Mouse (Mus musculus): ENCODE data around the gene Nav2. TPM values are rescaled to one million over a fixed set of nuclear protein-coding genes. Genes with fewer than 3 reads are reported as not detected.

The Nav2 gene
- polyA plus RNA-seq, 1 experiment = 1.3 TPM

- Histone ChIP-seq H3K27me3 (replicated peaks) (peaks cover 32% of the 10 kb centered on the region), H3K9me3 (peaks cover 8% of the 10 kb centered on the region; the same call in 1 of the 2 replicates), H3K36me3 (replicated peaks; ENCODE audit: low read length) (no peaks in the 10 kb centered on the region), H3K4me1 (peaks cover 23% of the 10 kb centered on the region), H3K4me3 (replicated peaks) (no peak overlapping the region)
- TF ChIP-seq FLI1 (IDR thresholded peaks at IDR 0.05; ENCODE audit: low read length) (no peak), GATA1 (IDR thresholded peaks at IDR 0.05; ENCODE audit: borderline replicate concordance, low read length) (no peak)
Measured at GRCm38 (mm10) chr7:49210721-49211120, 302.2 kb downstream of the Nav2 start.

DNA sequence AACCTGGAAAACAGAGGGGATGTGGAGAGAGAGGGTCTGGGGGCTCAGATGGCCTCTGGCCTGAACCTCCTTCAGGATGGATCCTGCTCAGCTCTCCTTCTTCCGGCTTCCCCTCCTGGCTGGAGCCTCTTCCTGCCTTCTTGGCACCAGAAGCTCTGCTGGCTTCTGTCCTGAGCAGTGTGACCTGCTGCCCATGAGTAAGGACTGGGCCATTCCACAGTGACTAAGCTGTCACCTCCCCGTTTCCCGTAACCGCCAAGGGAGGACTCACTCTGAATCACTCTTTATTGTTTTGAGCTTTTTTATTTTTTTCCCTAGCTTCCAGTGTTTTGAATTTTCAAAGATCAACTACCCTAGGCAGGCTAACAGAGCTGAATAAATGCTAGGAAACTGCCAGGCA is 304.5 kb downstream of the Nav2 start:
- Histone ChIP-seq H3K4me1 (peaks cover 23% of the 10 kb centered on the region), H3K4me3 (replicated peaks) (no peak overlapping the region), H3K27me3 (replicated peaks) (peaks cover 27% of the 10 kb centered on the region), H3K36me3 (replicated peaks; ENCODE audit: low read length) (no peaks in the 10 kb centered on the region), H3K9me3 (peaks cover 8% of the 10 kb centered on the region; the same call in 1 of the 2 replicates)
- TF ChIP-seq GATA1 (IDR thresholded peaks at IDR 0.05; ENCODE audit: borderline replicate concordance, low read length) (no peak), FLI1 (IDR thresholded peaks at IDR 0.05; ENCODE audit: low read length) (no peak)

DNA sequence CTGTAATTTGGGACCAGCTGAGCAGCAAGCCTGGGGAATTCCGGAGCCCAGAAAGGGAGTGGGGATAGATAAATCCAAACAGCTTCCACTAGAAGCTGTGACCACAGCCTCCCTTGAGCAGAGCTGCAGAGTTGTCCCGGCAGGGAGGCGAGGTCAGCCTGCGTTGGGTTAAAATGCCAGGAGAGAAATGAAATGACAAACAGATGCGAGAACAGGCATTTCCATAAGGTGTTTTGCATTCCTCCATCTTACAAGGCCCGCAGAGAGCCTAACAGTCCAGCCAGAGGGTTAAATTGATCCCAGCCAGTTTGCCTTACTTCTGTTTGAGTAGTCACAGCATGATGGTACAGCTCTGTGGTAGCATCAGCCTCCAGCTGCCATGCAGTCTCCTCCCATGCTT is 309.3 kb downstream of the Nav2 start:
- peaks cover 14% of the 10 kb centered on the region; the same call in 1 of the 2 replicates for H3K4me1 ChIP-seq
- peaks cover 38% of the 10 kb centered on the region for H3K27me3 ChIP-seq (replicated peaks)
- H3K36me3 ChIP-seq (replicated peaks; ENCODE audit: low read length) = no peaks in the 10 kb centered on the region
- no peak overlapping the region for H3K4me3 ChIP-seq (replicated peaks)
- TF ChIP-seq GATA1 (IDR thresholded peaks at IDR 0.05; ENCODE audit: borderline replicate concordance, low read length) (no peak), FLI1 (IDR thresholded peaks at IDR 0.05; ENCODE audit: low read length) (no peak)
- peaks cover 5% of the 10 kb centered on the region; the same call in 1 of the 2 replicates for H3K9me3 ChIP-seq

DNA sequence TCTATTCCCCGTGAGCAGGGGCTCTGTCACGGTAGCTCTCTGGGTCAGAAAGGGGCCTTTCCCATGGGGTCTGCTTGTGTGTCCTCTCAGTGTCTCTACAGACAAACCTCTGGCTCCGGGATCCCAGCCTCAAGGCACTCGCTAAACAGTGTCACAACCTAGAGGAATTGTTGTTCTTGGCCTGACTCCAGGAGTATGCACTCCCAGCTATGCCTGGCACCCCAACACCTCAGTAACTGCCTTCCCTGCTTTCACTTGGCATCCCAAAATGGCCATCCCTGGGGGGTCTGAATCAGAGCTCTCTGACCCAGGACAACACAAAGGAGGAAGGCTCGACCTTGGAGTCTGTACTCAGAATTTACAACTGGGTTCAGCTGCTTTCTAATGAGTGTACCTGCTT is 317.2 kb downstream of the Nav2 start:
- Histone ChIP-seq H3K4me1 (no peaks in the 10 kb centered on the region), H3K27me3 (replicated peaks) (peaks cover 46% of the 10 kb centered on the region), H3K36me3 (replicated peaks; ENCODE audit: low read length) (no peaks in the 10 kb centered on the region), H3K9me3 (peaks cover 11% of the 10 kb centered on the region; the same call in 1 of the 2 replicates), H3K4me3 (replicated peaks) (no peak overlapping the region)
- TF ChIP-seq GATA1 (IDR thresholded peaks at IDR 0.05; ENCODE audit: borderline replicate concordance, low read length) (no peak), FLI1 (IDR thresholded peaks at IDR 0.05; ENCODE audit: low read length) (no peak)

GRCm38 (mm10) chr7:49232969-49233368 is 324.5 kb downstream of the Nav2 start:
- Histone ChIP-seq H3K4me3 (replicated peaks) (no peak overlapping the region), H3K4me1 (peaks cover 4% of the 10 kb centered on the region), H3K27me3 (replicated peaks) (peaks cover 56% of the 10 kb centered on the region), H3K9me3 (peaks cover 11% of the 10 kb centered on the region), H3K36me3 (replicated peaks; ENCODE audit: low read length) (no peaks in the 10 kb centered on the region)
- TF ChIP-seq GATA1 (IDR thresholded peaks at IDR 0.05; ENCODE audit: borderline replicate concordance, low read length) = no peak
- no peak for TF ChIP-seq FLI1 (IDR thresholded peaks at IDR 0.05; ENCODE audit: low read length)

GRCm38 (mm10) chr7:49234288-49234687 is 325.8 kb downstream of the Nav2 start:
- TF ChIP-seq GATA1 (IDR thresholded peaks at IDR 0.05; ENCODE audit: borderline replicate concordance, low read length) (no peak), FLI1 (IDR thresholded peaks at IDR 0.05; ENCODE audit: low read length) (no peak)
- H3K9me3 ChIP-seq = peaks cover 11% of the 10 kb centered on the region
- no peak overlapping the region for H3K4me3 ChIP-seq (replicated peaks)
- H3K36me3 ChIP-seq (replicated peaks; ENCODE audit: low read length) = no peaks in the 10 kb centered on the region
- peaks cover 68% of the 10 kb centered on the region for H3K27me3 ChIP-seq (replicated peaks)
- H3K4me1 ChIP-seq = peaks cover 4% of the 10 kb centered on the region

DNA sequence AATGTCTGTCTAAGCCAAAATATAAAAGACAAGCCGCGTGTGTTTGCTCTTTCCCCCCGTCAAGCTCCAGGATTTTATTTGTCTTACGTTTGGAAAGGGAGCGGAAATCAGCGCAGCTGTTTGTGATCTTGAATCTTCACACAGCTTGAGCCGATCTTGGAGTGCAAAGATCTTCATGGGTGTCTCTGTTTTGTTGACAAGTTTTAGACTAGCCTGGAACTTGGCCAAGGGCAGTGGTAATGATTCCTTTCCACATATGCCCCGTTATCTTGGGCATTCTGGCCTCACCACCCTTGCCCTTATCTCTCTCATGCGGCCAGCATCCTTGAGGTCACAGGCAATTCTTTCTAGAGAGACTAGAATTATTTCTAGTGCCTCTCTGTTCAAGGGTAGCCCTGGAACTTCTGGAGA is 326.8 kb downstream of the Nav2 start:
- H3K9me3 ChIP-seq = peaks cover 11% of the 10 kb centered on the region
- peaks cover 71% of the 10 kb centered on the region for H3K27me3 ChIP-seq (replicated peaks)
- H3K36me3 ChIP-seq (replicated peaks; ENCODE audit: low read length) = no peaks in the 10 kb centered on the region

DNA sequence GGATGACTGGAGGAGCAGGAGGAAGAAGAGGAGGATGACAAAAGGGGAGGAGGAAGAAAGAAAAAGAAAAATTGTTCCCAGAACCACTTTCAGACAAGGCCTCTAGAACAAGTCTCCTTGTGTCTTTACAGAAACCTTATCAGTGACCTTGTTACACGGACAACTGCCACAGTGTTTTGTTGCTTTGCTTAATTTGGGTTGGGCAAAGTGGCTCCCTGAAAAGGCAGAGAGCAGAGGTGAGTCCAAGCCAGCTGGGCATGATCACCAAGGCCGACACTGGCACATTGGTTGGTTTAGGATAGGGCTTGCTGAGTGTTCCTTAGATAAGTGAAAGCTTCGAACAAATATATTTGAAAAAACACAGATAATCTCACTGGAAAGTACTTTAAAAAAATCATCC is 327.3 kb downstream of the Nav2 start:
- TF ChIP-seq FLI1 (IDR thresholded peaks at IDR 0.05; ENCODE audit: low read length) (no peak), GATA1 (IDR thresholded peaks at IDR 0.05; ENCODE audit: borderline replicate concordance, low read length) (no peak)
- H3K27me3 ChIP-seq (replicated peaks) = peaks cover 69% of the 10 kb centered on the region
- H3K4me1 ChIP-seq = peaks cover 14% of the 10 kb centered on the region
- H3K9me3 ChIP-seq = peaks cover 11% of the 10 kb centered on the region
- no peak overlapping the region for H3K4me3 ChIP-seq (replicated peaks)
- no peaks in the 10 kb centered on the region for H3K36me3 ChIP-seq (replicated peaks; ENCODE audit: low read length)

More for the DNA sequence above, 326.8 kb downstream of the Nav2 start:
- H3K4me1 ChIP-seq = peaks cover 9% of the 10 kb centered on the region
- no peak for TF ChIP-seq FLI1 (IDR thresholded peaks at IDR 0.05; ENCODE audit: low read length)
- no peak for TF ChIP-seq GATA1 (IDR thresholded peaks at IDR 0.05; ENCODE audit: borderline replicate concordance, low read length)
- no peak overlapping the region for H3K4me3 ChIP-seq (replicated peaks)

DNA sequence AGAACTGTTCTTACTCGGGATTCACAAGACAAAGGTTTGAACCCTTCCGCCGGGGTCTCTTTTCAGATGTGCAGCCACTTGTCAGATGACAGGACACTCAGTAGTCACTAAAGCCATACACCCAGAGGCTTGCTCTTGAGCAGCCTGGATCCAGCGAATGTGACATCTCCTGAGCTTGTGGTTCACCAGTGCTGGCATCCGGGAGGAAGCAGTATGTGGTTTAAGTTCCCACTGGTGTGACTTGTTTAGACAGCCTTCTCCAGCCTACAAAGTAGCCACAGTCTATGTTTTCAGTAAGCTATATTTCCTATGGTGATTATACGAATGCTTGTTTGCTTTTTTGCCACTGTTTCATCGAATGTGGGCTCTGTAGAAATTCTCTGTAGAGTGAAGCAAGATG is 331.9 kb downstream of the Nav2 start:
- peaks cover 81% of the 10 kb centered on the region for H3K27me3 ChIP-seq (replicated peaks)
- H3K9me3 ChIP-seq = peaks cover 11% of the 10 kb centered on the region
- H3K4me3 ChIP-seq (replicated peaks) = no peak overlapping the region
- TF ChIP-seq GATA1 (IDR thresholded peaks at IDR 0.05; ENCODE audit: borderline replicate concordance, low read length) (no peak), FLI1 (IDR thresholded peaks at IDR 0.05; ENCODE audit: low read length) (no peak)
- H3K36me3 ChIP-seq (replicated peaks; ENCODE audit: low read length) = no peaks in the 10 kb centered on the region
- H3K4me1 ChIP-seq = peaks cover 18% of the 10 kb centered on the region

DNA sequence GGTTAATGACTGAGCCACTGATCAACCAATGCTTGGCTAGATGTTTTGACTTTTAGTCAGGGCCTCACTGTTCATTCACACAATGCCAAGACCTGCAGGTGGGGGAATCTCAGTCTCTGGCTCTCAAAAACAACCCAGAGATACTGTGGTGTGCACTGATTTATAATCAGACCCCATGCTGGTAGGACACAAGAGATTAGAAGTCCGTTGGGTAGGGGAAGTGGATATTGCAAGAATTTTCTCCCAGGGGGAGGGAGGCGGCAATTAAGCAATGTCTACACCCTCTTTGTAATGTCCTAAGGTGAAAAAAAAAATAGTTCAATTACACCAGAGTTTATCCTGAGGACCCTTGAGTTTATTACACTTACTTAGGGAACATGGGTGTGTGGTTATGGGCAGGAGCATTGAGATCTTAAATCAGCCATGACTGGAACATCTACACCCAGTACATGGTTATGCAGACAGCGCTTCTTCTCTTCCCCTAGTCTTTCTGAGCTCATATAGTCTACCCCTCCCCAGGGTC is 332.8 kb downstream of the Nav2 start:
- peaks cover 86% of the 10 kb centered on the region for H3K27me3 ChIP-seq (replicated peaks)
- no peaks in the 10 kb centered on the region for H3K36me3 ChIP-seq (replicated peaks; ENCODE audit: low read length)
- TF ChIP-seq FLI1 (IDR thresholded peaks at IDR 0.05; ENCODE audit: low read length) (no peak), GATA1 (IDR thresholded peaks at IDR 0.05; ENCODE audit: borderline replicate concordance, low read length) (no peak)
- no peak overlapping the region for H3K4me3 ChIP-seq (replicated peaks)
- H3K4me1 ChIP-seq = peaks cover 25% of the 10 kb centered on the region
- peaks cover 11% of the 10 kb centered on the region for H3K9me3 ChIP-seq
